In the genomic region with DNA sequence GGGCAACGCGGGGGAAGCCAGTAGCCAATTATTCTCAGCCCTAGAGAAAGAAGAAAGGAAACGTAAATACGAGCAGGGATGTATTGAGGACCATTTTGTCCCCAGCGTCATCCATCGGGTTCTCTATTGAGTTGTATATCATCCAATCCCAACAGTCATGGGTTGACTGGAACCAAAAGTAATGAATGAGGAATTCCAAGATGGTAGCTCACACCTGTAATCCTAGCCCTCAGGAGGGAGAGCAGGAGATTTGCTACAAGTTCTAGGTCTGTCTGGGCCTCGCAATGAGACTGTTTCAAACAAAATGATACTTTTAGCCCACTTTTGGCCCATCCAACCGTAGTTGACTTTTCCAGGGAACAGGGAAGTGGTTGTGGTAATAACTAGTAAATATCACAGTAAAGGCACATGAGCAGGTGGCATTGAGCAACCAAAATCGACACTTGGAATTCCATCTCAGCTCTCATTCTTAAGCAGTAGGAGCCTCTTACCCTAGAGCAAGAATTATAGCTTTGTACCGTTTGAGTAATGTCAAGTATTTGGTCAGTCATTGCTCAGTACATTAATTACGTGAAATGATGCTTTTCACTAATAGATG, we compare ENCODE assay signal across 8 mouse cellular contexts. TPM values are rescaled to one million over a fixed set of nuclear protein-coding genes. Genes with fewer than 3 reads are reported as not detected.
DNase-seq lines count a peak whose midpoint lies in the region; ATAC-seq and TF ChIP-seq lines count a peak whose summit lies in the region.

No protein-coding gene starts in this region.

- H3K27me3 ChIP-seq in forebrain, embryonic 13.5 days = no peaks in the 10 kb centered on the region
- no peaks in the 10 kb centered on the region; the same call in none of the 2 replicates for H3K27me3 ChIP-seq in liver, embryonic 14.5 days (ENCODE audit: control insufficient read depth, insufficient read depth, low read length)
- H3K27me3 ChIP-seq in stomach, embryonic 14.5 days (ENCODE audit: control insufficient read depth, insufficient read depth, low read length) = no peaks in the 10 kb centered on the region

- no peak for ATAC-seq in forebrain, embryonic 13.5 days
- ATAC-seq in liver, embryonic 14.5 days (ENCODE audit: insufficient read depth) = no peak
- no peak for ATAC-seq in stomach, embryonic 14.5 days (ENCODE audit: insufficient number of reproducible peaks, insufficient read depth, low FRiP score, low read depth)

- peak overlapping the region; percentile 92 for H3K4me3 ChIP-seq in forebrain, embryonic 13.5 days
- H3K4me3 ChIP-seq in liver, embryonic 14.5 days (ENCODE audit: insufficient read depth in 1 of 2, low read depth in 2 of 2, low read length in 2 of 2) = peak overlapping the region; percentile 73 to 82
- H3K4me3 ChIP-seq in stomach, embryonic 14.5 days (ENCODE audit: low read depth, low read length) = peak overlapping the region; percentile 76

- DNase-seq in lung, adult 18-20 months = peak; percentile 55 to 64
- no peak for DNase-seq in lung, postnatal 10 days
- no peak for DNase-seq in liver, embryonic 14.5 days (ENCODE audit: low read depth in 3 of 3, low spot score in 3 of 3)
- no peak for DNase-seq in left cerebral cortex, postnatal 4 days
- no peak for DNase-seq in right cerebral cortex, postnatal 36 days (ENCODE audit: low spot score in 2 of 2)
- DNase-seq in urinary bladder, adult 18-20 months (ENCODE audit: low spot score in 2 of 2) = no peak

- no peaks in the 10 kb centered on the region for H3K36me3 ChIP-seq in forebrain, embryonic 13.5 days (ENCODE audit: poor library complexity, severe bottlenecking)
- H3K36me3 ChIP-seq in liver, embryonic 14.5 days (replicated peaks; ENCODE audit: control insufficient read depth, insufficient read depth, low read depth) = no peaks in the 10 kb centered on the region
- H3K36me3 ChIP-seq in stomach, embryonic 14.5 days (ENCODE audit: control insufficient read depth, insufficient read depth, low read length) = no peaks in the 10 kb centered on the region

- H3K9ac ChIP-seq in forebrain, embryonic 13.5 days = peak overlapping the region; percentile 99
- peak overlapping the region; percentile 89 for H3K9ac ChIP-seq in liver, embryonic 14.5 days (replicated peaks)
- peak overlapping the region; percentile 97 for H3K9ac ChIP-seq in stomach, embryonic 14.5 days (replicated peaks; ENCODE audit: low read depth, low read length)

- H3K4me1 ChIP-seq in forebrain, embryonic 13.5 days = peaks cover 72% of the 10 kb centered on the region
- H3K4me1 ChIP-seq in liver, embryonic 14.5 days (replicated peaks; ENCODE audit: control insufficient read depth in 2 of 2, insufficient read depth in 2 of 2, low read length in 1 of 2) = peaks cover 32 to 33% of the 10 kb centered on the region in 2 experiments
- peaks cover 29% of the 10 kb centered on the region; the same call in 1 of the 2 replicates for H3K4me1 ChIP-seq in stomach, embryonic 14.5 days (ENCODE audit: control insufficient read depth, insufficient read depth, low read length)

- TF ChIP-seq EP300 in liver, embryonic 14.5 days (IDR thresholded peaks at IDR 0.05; ENCODE audit: low read depth) = no peak

- intact Hi-C loops in left cerebral cortex, postnatal 4 days (cut with DNase I) = loop anchor here (5.0 kb wide), 2 partner anchors 78 to 128 kb away; no protein-coding TSS in a partner anchor

- H3K4me2 ChIP-seq in forebrain, embryonic 13.5 days = peak overlapping the region; percentile 88
- H3K4me2 ChIP-seq in liver, embryonic 14.5 days (ENCODE audit: low read depth) = peak overlapping the region; percentile 100
- peak overlapping the region; percentile 85 for H3K4me2 ChIP-seq in stomach, embryonic 14.5 days (replicated peaks; ENCODE audit: low read depth, low read length)

- TF ChIP-seq CTCF in liver, embryonic 14.5 days (IDR thresholded peaks at IDR 0.05; ENCODE audit: low read depth) = no peak

- WGBS in forebrain, embryonic 13.5 days = 28% methylated on average over 11 of the region's 11 CpGs
- 50% methylated on average over 11 of the region's 11 CpGs for WGBS in liver, embryonic 14.5 days (ENCODE audit: insufficient replicate concordance)
- 38% methylated on average over 11 of the region's 11 CpGs for WGBS in stomach, embryonic 14.5 days

- H3K27ac ChIP-seq in forebrain, embryonic 13.5 days = peak overlapping the region; percentile 99
- H3K27ac ChIP-seq in liver, embryonic 14.5 days = peak overlapping the region; percentile 86
- peak overlapping the region; percentile 99 for H3K27ac ChIP-seq in stomach, embryonic 14.5 days (ENCODE audit: low read length)

- no peaks in the 10 kb centered on the region for H3K9me3 ChIP-seq in forebrain, embryonic 13.5 days (replicated peaks)
- no peaks in the 10 kb centered on the region for H3K9me3 ChIP-seq in liver, embryonic 14.5 days (ENCODE audit: control insufficient read depth, low read length)
- no peaks in the 10 kb centered on the region for H3K9me3 ChIP-seq in stomach, embryonic 14.5 days (ENCODE audit: control insufficient read depth, low read depth, low read length)

RNA-seq across cellular contexts. Expression of a gene that starts 18.4 kb away (rescaled TPM):
- polyA plus RNA-seq in forebrain, embryonic 13.5 days (2015; fragmentation: Nextera tagmentation; extraction: Ambion mirVana) = 62.6 and 65.9 TPM in 2 replicates
- 12.2 and 15.1 TPM in 2 replicates for polyA plus RNA-seq in liver, embryonic 14.5 days (2012; rRNA removed)
- 12.9 and 13.4 TPM in 2 replicates for polyA plus RNA-seq in liver, embryonic 14.5 days (2014; fragmentation: Nextera tagmentation; extraction: Ambion mirVana)
- polyA plus RNA-seq in stomach, embryonic 14.5 days (2014; fragmentation: Nextera tagmentation; extraction: Ambion mirVana) = 86.9 and 88.2 TPM in 2 replicates
- 100 to 1,000 TPM; 337 to 347 TPM for total RNA-seq in left cerebral cortex, postnatal 4 days (2021)

RNA-seq across cellular contexts. Expression of a gene that starts 52.2 kb away (rescaled TPM):
- 352 and 406 TPM in 2 replicates for polyA plus RNA-seq in forebrain, embryonic 13.5 days (2015; fragmentation: Nextera tagmentation; extraction: Ambion mirVana)
- 65.8 and 108 TPM in 2 replicates for polyA plus RNA-seq in liver, embryonic 14.5 days (2012; rRNA removed)
- polyA plus RNA-seq in liver, embryonic 14.5 days (2014; fragmentation: Nextera tagmentation; extraction: Ambion mirVana) = 188 and 189 TPM in 2 replicates
- 297 and 346 TPM in 2 replicates for polyA plus RNA-seq in stomach, embryonic 14.5 days (2014; fragmentation: Nextera tagmentation; extraction: Ambion mirVana)
- 100 to 1,000 TPM; 134 to 138 TPM for total RNA-seq in left cerebral cortex, postnatal 4 days (2021)

Comparison
In these comparisons a context has a peak if more than half of its experiments do, and no peak if none do; other contexts are left out.
1. DNase-seq: peak in lung, adult 18-20 months (2 of 2); none in lung, postnatal 10 days (single experiment), liver, embryonic 14.5 days (0 of 3), left cerebral cortex, postnatal 4 days (single experiment), right cerebral cortex, postnatal 36 days (0 of 2) and urinary bladder, adult 18-20 months (0 of 2).
2. Peak in every context shown above with its lines, with median percentiles within 50 percentile points of each other: H3K27ac ChIP-seq, H3K4me2 ChIP-seq, H3K4me3 ChIP-seq and H3K9ac ChIP-seq.